Mouse (Mus musculus): Measurements from ENCODE around the gene Klf8. TPM values are rescaled to one million over a fixed set of nuclear protein-coding genes. Genes with fewer than 3 reads are reported as not detected.
A peak's percentile ranks its signal among the peaks of the same experiment; 100 is the strongest.
"Not testable (repeated sequence)": the region's sequence is repeated elsewhere in the genome, so short reads cannot be mapped to it uniquely, and the experiment has no call there.

Klf8 gene
- total and polyA plus RNA-seq, 2 experiments from 2014 or later: 6.4 to 24.3 TPM

DNA sequence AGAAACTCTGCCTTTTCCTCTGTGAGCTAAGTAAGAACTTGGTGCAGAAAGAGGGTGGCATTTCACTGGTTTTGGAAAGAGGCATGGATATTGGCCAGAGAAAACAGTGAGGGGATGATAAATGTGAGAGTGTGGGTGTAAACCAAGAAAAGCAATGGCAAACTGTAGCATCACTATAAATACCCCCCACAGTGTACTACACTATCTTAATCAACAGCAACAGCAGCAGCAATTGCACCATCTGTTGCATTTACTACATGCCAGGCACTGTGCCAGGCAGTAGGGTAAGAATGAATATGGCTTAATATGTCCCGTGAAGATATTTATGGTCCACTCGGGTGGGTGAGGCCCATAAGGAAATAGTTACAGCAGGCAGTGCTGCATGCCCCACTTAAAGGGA is 18.2 kb downstream of the Klf8 start:
- 0 out of 2 replicates have a peak, but pooled peaks have one; percentile 14 for ATAC-seq
- Histone ChIP-seq H3K4me1 (ENCODE audit: insufficient read depth) (no peaks in the 10 kb centered on the region), H3K4me2 (ENCODE audit: low read depth) (no peak overlapping the region), H3K9ac (no peak overlapping the region), H3K27ac (ENCODE audit: low read depth, low read length) (no peak overlapping the region), H3K9me3 (ENCODE audit: low read length) (no peaks in the 10 kb centered on the region), H3K27me3 (ENCODE audit: insufficient read depth, low read length) (no peaks in the 10 kb centered on the region), H3K4me3 (ENCODE audit: low read depth, low read length) (no peak overlapping the region), H3K36me3 (ENCODE audit: insufficient read depth) (no peaks in the 10 kb centered on the region)
- WGBS: 55% methylated on average over 2 of the region's 2 CpGs
- peak; percentile 5 for DNase-seq
- TF ChIP-seq CTCF (IDR thresholded peaks at IDR 0.05; ENCODE audit: low read depth): no peak

- DNase-seq (no peak), ATAC-seq (no peak)
- Histone ChIP-seq H3K4me3 (ENCODE audit: low read depth, low read length) (no peak overlapping the region), H3K4me2 (ENCODE audit: low read depth) (no peak overlapping the region), H3K27ac (ENCODE audit: low read depth, low read length) (no peak overlapping the region), H3K9ac (no peak overlapping the region), H3K27me3 (ENCODE audit: insufficient read depth, low read length) (no peaks in the 10 kb centered on the region), H3K4me1 (ENCODE audit: insufficient read depth) (no peaks in the 10 kb centered on the region), H3K9me3 (ENCODE audit: low read length) (no peaks in the 10 kb centered on the region), H3K36me3 (ENCODE audit: insufficient read depth) (no peaks in the 10 kb centered on the region)
- TF ChIP-seq CTCF (IDR thresholded peaks at IDR 0.05; ENCODE audit: low read depth): no peak
- 74% methylated on average over 2 of the region's 2 CpGs for WGBS
Measured at GRCm38 (mm10) chrX:153282185-153282584, 44.9 kb downstream of the Klf8 start.

GRCm38 (mm10) chrX:153311356-153311755 is 74.1 kb downstream of the Klf8 start:
- TF ChIP-seq CTCF (IDR thresholded peaks at IDR 0.05; ENCODE audit: low read depth): no peak
- Histone ChIP-seq H3K9me3 (ENCODE audit: low read length) (no peaks in the 10 kb centered on the region), H3K4me2 (ENCODE audit: low read depth) (no peak overlapping the region), H3K27me3 (ENCODE audit: insufficient read depth, low read length) (no peaks in the 10 kb centered on the region), H3K9ac (no peak overlapping the region), H3K36me3 (ENCODE audit: insufficient read depth) (no peaks in the 10 kb centered on the region), H3K27ac (ENCODE audit: low read depth, low read length) (no peak overlapping the region), H3K4me3 (ENCODE audit: low read depth, low read length) (no peak overlapping the region), H3K4me1 (ENCODE audit: insufficient read depth) (no peaks in the 10 kb centered on the region)
- DNase-seq (no peak), ATAC-seq (no peak)
- whole genome bisulfite sequencing: 92% methylated on average over 4 of the region's 4 CpGs

- no peak for ATAC-seq
- H3K9me3 ChIP-seq (ENCODE audit: low read length): no peaks in the 10 kb centered on the region
- no peaks in the 10 kb centered on the region for H3K27me3 ChIP-seq (ENCODE audit: insufficient read depth, low read length)
- 58% methylated on average over 3 of the region's 3 CpGs for WGBS
- TF ChIP-seq CTCF (IDR thresholded peaks at IDR 0.05; ENCODE audit: low read depth): no peak
- H3K4me3 ChIP-seq (ENCODE audit: low read depth, low read length): no peak overlapping the region
- H3K36me3 ChIP-seq (ENCODE audit: insufficient read depth): no peaks in the 10 kb centered on the region
- H3K4me2 ChIP-seq (ENCODE audit: low read depth): no peak overlapping the region
- no peak overlapping the region for H3K27ac ChIP-seq (ENCODE audit: low read depth, low read length)
- no peak for DNase-seq
- H3K9ac ChIP-seq: no peak overlapping the region
- H3K4me1 ChIP-seq (ENCODE audit: insufficient read depth): no peaks in the 10 kb centered on the region
Measured at GRCm38 (mm10) chrX:153323105-153323504, 85.8 kb downstream of the Klf8 start.

- WGBS: 84% methylated on average over 3 of the region's 3 CpGs
- H3K9me3 ChIP-seq (ENCODE audit: low read length): not testable (repeated sequence)
Measured at GRCm38 (mm10) chrX:153334140-153334539, 96.9 kb downstream of the Klf8 start.

GRCm38 (mm10) chrX:153359331-153360215 is 122.3 kb downstream of the Klf8 start:
- Histone ChIP-seq H3K9ac (peak overlapping the region; percentile 53), H3K4me3 (ENCODE audit: low read depth, low read length) (peak overlapping the region; percentile 46), H3K4me1 (ENCODE audit: insufficient read depth) (no peaks in the 10 kb centered on the region), H3K27me3 (ENCODE audit: insufficient read depth, low read length) (no peaks in the 10 kb centered on the region), H3K27ac (ENCODE audit: low read depth, low read length) (peak overlapping the region; percentile 59), H3K9me3 (ENCODE audit: low read length) (no peaks in the 10 kb centered on the region), H3K4me2 (ENCODE audit: low read depth) (peak overlapping the region; percentile 57), H3K36me3 (ENCODE audit: insufficient read depth) (no peaks in the 10 kb centered on the region)
- whole genome bisulfite sequencing: 25% methylated on average over 43 of the region's 43 CpGs
- DNase-seq (peak; percentile 35), ATAC-seq (peak; percentile 73)
- 0 out of 2 replicates have a peak, but pooled peaks have one; percentile 17 for TF ChIP-seq CTCF (IDR thresholded peaks at IDR 0.05; ENCODE audit: low read depth)

More at GRCm38 (mm10) chrX:153334140-153334539, 96.9 kb downstream of the Klf8 start:
- not testable (repeated sequence) for H3K4me1 ChIP-seq (ENCODE audit: insufficient read depth); H3K4me3 ChIP-seq (ENCODE audit: low read depth, low read length); H3K27me3 ChIP-seq (ENCODE audit: insufficient read depth, low read length); H3K9ac ChIP-seq; ATAC-seq; H3K27ac ChIP-seq (ENCODE audit: low read depth, low read length); H3K36me3 ChIP-seq (ENCODE audit: insufficient read depth); DNase-seq; H3K4me2 ChIP-seq (ENCODE audit: low read depth)

- Histone ChIP-seq H3K27me3 (ENCODE audit: insufficient read depth, low read length) (no peaks in the 10 kb centered on the region), H3K9me3 (ENCODE audit: low read length) (no peaks in the 10 kb centered on the region), H3K4me3 (ENCODE audit: low read depth, low read length) (peak overlapping the region; percentile 46), H3K36me3 (ENCODE audit: insufficient read depth) (no peaks in the 10 kb centered on the region), H3K4me1 (ENCODE audit: insufficient read depth) (no peaks in the 10 kb centered on the region), H3K9ac (peak overlapping the region; percentile 53), H3K4me2 (ENCODE audit: low read depth) (peak overlapping the region; percentile 57), H3K27ac (ENCODE audit: low read depth, low read length) (peak overlapping the region; percentile 59; the same call in 1 of the 2 replicates)
- ATAC-seq: peak; percentile 77
- peak; percentile 41 for DNase-seq
- 22% methylated on average over 15 of the region's 15 CpGs for WGBS
- TF ChIP-seq CTCF (IDR thresholded peaks at IDR 0.05; ENCODE audit: low read depth): no peak
Measured at GRCm38 (mm10) chrX:153360216-153360590, 122.9 kb downstream of the Klf8 start.

All from forebrain, postnatal 0 days (tissue).